Mouse (Mus musculus) cerebellum, postnatal 14 days (tissue): ENCODE measurements around the gene Polr1e.
"Not testable (repeated sequence)": the region's sequence is repeated elsewhere in the genome, so short reads cannot be mapped to it uniquely, and the experiment has no call there.

Experiments
- DNase-seq, 2 experiments: peaks; one replicate each; pipeline ENCODE4 v3.0.0; 2021; ENCODE audit warnings: mixed read lengths in 2 of 2

Gene Polr1e

GRCm38 (mm10) chr4:45010806-45011415 is 7.5 kb upstream of the Polr1e start:
- peak; percentile 40 to 52 for DNase-seq

GRCm38 (mm10) chr4:45011581-45012104 is 6.7 kb upstream of the Polr1e start:
- DNase-seq, result no peak

DNA sequence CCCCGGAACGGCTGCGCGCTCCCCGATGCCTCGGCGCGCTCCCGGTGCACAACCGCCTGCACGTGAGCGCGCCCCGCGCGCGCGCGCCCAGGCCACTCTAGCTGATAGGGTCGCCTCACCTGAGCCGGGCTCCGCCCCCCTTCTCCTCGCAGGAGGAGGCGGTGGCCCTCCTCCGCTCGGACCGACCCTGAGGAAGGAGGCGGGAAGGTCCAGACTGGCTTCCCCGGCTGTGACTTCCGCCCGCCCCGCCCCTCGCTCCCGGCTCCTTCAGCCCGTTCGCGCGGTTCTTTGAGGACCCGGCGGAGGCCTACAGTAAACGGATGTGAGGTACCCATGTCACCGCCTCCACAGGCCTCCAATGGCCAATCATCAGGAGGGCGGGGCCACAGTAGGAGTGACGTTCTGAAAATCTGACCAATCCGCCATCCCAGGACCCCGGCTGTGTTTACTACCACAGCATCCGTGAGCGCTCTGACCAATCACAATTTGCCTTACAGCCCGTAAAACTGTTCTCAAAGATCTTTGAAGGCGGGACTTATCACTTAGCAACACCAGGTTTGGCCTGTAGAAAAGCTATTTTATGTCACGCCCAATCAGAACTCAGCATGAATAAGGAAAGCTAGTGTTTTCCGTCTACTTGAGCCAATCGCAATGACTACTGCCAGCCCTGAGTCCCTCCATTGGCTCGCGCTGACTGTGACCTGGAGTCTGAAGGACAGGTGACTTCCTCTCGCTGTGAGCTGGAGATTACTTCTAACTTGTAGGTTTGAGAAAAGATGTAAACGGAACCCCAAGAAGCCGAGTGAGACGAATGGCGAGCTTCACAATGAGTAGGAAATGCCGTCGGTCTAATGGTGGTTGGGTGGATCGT is 6.0 kb upstream of the Polr1e start, which contains the start of gene Zbtb5:
Zbtb5 (minus strand) TSS at position 308 of the 871 bp plus-strand sequence.
- DNase-seq, result peak; percentile 99

GRCm38 (mm10) chr4:45013031-45013431 is 5.4 kb upstream of the Polr1e start:
- no peak for DNase-seq

GRCm38 (mm10) chr4:45013537-45013936 is 4.8 kb upstream of the Polr1e start:
- DNase-seq, result no peak

DNA sequence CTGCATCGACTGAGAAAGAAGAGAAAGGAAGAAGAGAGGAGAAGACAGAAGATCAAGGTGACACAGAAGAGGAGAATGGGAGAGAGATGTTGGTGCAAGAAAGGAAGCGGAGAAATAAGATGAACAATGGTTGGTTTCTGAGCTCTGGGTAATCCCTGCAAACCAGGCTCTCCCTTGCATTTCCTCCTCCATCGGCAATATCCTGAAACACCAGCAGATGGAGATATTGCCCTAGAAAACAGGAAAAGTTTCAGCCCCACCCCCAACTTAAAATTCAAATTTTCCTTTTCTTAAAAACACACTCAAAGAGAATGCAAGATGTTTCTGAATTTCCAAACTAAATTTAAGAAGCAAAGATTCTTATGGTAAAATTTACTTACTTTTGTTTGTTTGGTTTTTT is 2.8 kb upstream of the Polr1e start:
- peak; percentile 78 to 80 for DNase-seq

DNA sequence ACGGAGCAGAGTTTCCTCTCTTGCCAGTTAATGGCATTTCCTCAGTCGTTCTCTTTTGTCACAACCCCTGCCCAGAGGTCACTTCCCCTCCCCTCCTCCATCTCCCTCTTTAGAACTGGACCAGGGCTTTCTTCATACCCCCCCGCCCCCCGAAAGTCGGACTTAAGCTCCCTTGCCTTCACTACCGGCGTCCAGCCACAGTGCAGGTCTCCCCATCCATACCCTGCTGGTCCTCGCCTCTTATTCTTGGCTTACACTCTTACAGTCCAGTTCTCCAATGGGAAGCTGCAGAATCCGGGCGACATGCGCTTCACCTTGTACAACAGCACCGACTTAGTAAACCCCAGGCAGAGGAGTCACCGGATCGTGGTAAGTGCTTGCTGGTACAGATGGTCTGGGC is 626 bp downstream of the Polr1e start:
- DNase-seq, result peak in 1 of 2 experiments; percentile 23

GRCm38 (mm10) chr4:45026459-45026858 is 8.1 kb downstream of the Polr1e start:
- no peak for DNase-seq

DNA sequence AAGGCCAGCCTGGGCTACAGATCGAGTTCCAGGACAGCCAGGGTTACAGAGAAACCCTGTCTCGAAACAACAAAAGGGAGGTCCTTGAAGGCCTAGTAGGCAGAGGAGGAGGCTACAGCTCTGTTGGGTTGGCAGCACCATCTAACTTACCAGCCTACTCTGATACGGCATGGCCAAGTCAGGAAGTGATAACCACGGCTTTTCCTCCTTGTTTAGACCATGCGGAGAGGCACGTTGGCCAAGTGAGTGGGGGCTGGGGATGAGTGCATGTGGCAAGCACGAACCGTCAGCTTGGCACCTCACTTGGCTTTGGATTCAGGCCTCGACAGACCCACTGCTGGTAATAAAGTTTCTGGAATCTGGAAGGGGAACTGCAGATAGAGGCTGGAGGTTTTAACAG is 14.2 kb downstream of the Polr1e start:
- no peak for DNase-seq

GRCm38 (mm10) chr4:45034693-45035628 is 16.6 kb downstream of the Polr1e start:
- DNase-seq, result no peak

GRCm38 (mm10) chr4:45036048-45036447 is 17.7 kb downstream of the Polr1e start:
- no peak for DNase-seq

GRCm38 (mm10) chr4:45036571-45036970 is 18.2 kb downstream of the Polr1e start:
- DNase-seq, result no peak

- DNase-seq, result no peak
Measured at GRCm38 (mm10) chr4:45037455-45038410, 19.4 kb downstream of the Polr1e start.

- DNase-seq, result not testable (repeated sequence)
Measured at GRCm38 (mm10) chr4:45038879-45039278, 20.5 kb downstream of the Polr1e start.

DNA sequence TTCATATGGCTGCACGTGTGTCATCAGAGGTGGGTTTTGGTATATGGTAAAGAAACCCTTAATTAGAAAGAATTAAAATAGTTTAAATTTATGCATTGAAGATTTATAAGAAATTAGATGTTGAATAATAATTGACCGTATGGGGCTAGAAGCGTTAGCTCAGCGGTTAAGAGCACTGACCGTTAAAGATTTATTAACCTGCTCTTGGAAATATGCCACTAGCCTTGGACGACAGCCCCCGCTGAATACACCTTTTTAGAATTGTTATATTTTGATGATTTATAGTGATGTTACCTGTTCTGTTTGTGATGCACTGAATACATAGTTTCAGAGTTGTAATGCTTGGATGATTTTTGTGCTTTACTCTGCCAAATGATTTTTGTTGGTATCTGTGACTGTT is 21.2 kb downstream of the Polr1e start:
- not testable (repeated sequence) for DNase-seq

GRCm38 (mm10) chr4:45040795-45041194 is 22.4 kb downstream of the Polr1e start:
- no peak for DNase-seq

DNA sequence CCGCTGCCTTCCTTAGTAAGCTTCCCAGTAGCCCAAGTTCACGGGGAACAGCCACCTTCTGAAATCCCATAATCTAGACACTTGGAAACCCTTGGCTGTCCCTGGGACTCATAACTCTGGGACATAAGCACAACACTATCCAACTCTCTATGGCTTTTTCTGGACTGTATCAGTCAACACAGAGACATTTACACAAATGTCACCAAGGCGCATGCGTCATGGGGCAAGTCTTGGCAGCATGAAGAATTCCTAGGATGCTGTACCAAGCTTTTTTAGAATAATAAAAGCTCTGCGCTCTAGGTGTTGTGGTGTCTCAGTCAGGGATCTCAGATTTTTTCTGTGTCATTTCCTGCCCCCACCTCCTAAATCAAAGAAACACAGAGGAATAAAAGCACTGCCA is 28.3 kb downstream of the Polr1e start:
- DNase-seq, result no peak

- peak; percentile 26 to 34 for DNase-seq
Measured at GRCm38 (mm10) chr4:45047286-45047887, 29.0 kb downstream of the Polr1e start.

DNA sequence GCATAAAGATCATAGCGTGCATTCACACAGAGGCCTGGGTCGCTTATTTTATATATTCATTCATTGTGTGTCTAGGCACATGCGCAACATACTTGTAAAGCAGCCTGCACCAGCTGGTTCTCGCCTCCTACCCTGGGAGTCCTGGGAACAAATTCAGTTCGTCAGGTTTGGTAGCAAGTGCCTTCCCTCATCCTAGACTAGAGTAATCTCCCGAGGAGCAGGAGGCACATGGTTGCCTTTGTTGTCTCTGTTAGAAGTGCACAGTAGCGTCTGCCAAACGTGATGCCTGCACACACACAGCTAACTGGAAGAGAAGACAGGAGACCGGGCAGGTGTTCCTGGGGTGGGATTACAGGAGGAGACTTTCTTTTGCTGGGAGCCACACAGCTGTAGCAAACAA is 29.6 kb downstream of the Polr1e start:
- DNase-seq, result peak; percentile 20 to 22

- DNase-seq, result peak; percentile 54 to 58
Measured at GRCm38 (mm10) chr4:45054862-45055261, 36.5 kb downstream of the Polr1e start.

- DNase-seq, result peak; percentile 62 to 72
Measured at GRCm38 (mm10) chr4:45055451-45055850, 37.1 kb downstream of the Polr1e start.
